Mouse (Mus musculus): ENCODE data around the gene Tssk1. TPM values are rescaled to one million over a fixed set of nuclear protein-coding genes. Genes with fewer than 3 reads are reported as not detected.

Gene Tssk1
- polyA plus RNA-seq, 1 experiment = not detected

GRCm38 (mm10) chr16:17871248-17871647, 22.8 kb upstream of the Tssk1 start:
- peaks cover 2% of the 10 kb centered on the region; the same call in 1 of the 2 replicates for H3K4me1 ChIP-seq (ENCODE audit: control insufficient read depth, insufficient read depth, low read length)
- TF ChIP-seq POLR2A (IDR thresholded peaks at IDR 0.05; ENCODE audit: low read depth, low read length) (no peak), CTCF (IDR thresholded peaks at IDR 0.05; ENCODE audit: borderline replicate concordance, insufficient read depth, low read length) (no peak)
- no peak overlapping the region for H3K4me3 ChIP-seq (ENCODE audit: insufficient read depth, low read length)
- no peak overlapping the region for H3K27ac ChIP-seq (ENCODE audit: insufficient read depth, low read length)

- TF ChIP-seq POLR2A (IDR thresholded peaks at IDR 0.05; ENCODE audit: low read depth, low read length) (no peak), CTCF (IDR thresholded peaks at IDR 0.05; ENCODE audit: borderline replicate concordance, insufficient read depth, low read length) (no peak)
- H3K27ac ChIP-seq (ENCODE audit: insufficient read depth, low read length) = no peak overlapping the region
- no peak overlapping the region for H3K4me3 ChIP-seq (ENCODE audit: insufficient read depth, low read length)
- H3K4me1 ChIP-seq (ENCODE audit: control insufficient read depth, insufficient read depth, low read length) = peaks cover 2% of the 10 kb centered on the region
Measured at GRCm38 (mm10) chr16:17872995-17873394, 21.0 kb upstream of the Tssk1 start.

- TF ChIP-seq CTCF (IDR thresholded peaks at IDR 0.05; ENCODE audit: borderline replicate concordance, insufficient read depth, low read length) (no peak), POLR2A (IDR thresholded peaks at IDR 0.05; ENCODE audit: low read depth, low read length) (no peak)
- no peak overlapping the region for H3K27ac ChIP-seq (ENCODE audit: insufficient read depth, low read length)
- H3K4me3 ChIP-seq (ENCODE audit: insufficient read depth, low read length) = no peak overlapping the region
- H3K4me1 ChIP-seq (ENCODE audit: control insufficient read depth, insufficient read depth, low read length) = peaks cover 2% of the 10 kb centered on the region
Measured at GRCm38 (mm10) chr16:17875174-17875573, 18.8 kb upstream of the Tssk1 start.

- Histone ChIP-seq H3K27ac (ENCODE audit: insufficient read depth, low read length) (no peak overlapping the region), H3K4me1 (ENCODE audit: control insufficient read depth, insufficient read depth, low read length) (peaks cover 2% of the 10 kb centered on the region), H3K4me3 (ENCODE audit: insufficient read depth, low read length) (no peak overlapping the region)
- TF ChIP-seq POLR2A (IDR thresholded peaks at IDR 0.05; ENCODE audit: low read depth, low read length) (no peak), CTCF (IDR thresholded peaks at IDR 0.05; ENCODE audit: borderline replicate concordance, insufficient read depth, low read length) (no peak)
Measured at GRCm38 (mm10) chr16:17876096-17876495, 17.9 kb upstream of the Tssk1 start.

- Histone ChIP-seq H3K4me1 (ENCODE audit: control insufficient read depth, insufficient read depth, low read length) (no peaks in the 10 kb centered on the region; the same call in none of the 2 replicates), H3K4me3 (ENCODE audit: insufficient read depth, low read length) (no peak overlapping the region), H3K27ac (ENCODE audit: insufficient read depth, low read length) (no peak overlapping the region)
- no peak for TF ChIP-seq POLR2A (IDR thresholded peaks at IDR 0.05; ENCODE audit: low read depth, low read length)
- no peak for TF ChIP-seq CTCF (IDR thresholded peaks at IDR 0.05; ENCODE audit: borderline replicate concordance, insufficient read depth, low read length)
Measured at GRCm38 (mm10) chr16:17879571-17879970, 14.5 kb upstream of the Tssk1 start.

GRCm38 (mm10) chr16:17882196-17882595, 11.8 kb upstream of the Tssk1 start:
- no peak for TF ChIP-seq POLR2A (IDR thresholded peaks at IDR 0.05; ENCODE audit: low read depth, low read length)
- TF ChIP-seq CTCF (IDR thresholded peaks at IDR 0.05; ENCODE audit: borderline replicate concordance, insufficient read depth, low read length) = no peak
- Histone ChIP-seq H3K4me1 (ENCODE audit: control insufficient read depth, insufficient read depth, low read length) (no peaks in the 10 kb centered on the region), H3K27ac (ENCODE audit: insufficient read depth, low read length) (no peak overlapping the region), H3K4me3 (ENCODE audit: insufficient read depth, low read length) (no peak overlapping the region)

- Histone ChIP-seq H3K4me1 (ENCODE audit: control insufficient read depth, insufficient read depth, low read length) (no peaks in the 10 kb centered on the region), H3K27ac (ENCODE audit: insufficient read depth, low read length) (no peak overlapping the region), H3K4me3 (ENCODE audit: insufficient read depth, low read length) (no peak overlapping the region)
- TF ChIP-seq CTCF (IDR thresholded peaks at IDR 0.05; ENCODE audit: borderline replicate concordance, insufficient read depth, low read length) (no peak), POLR2A (IDR thresholded peaks at IDR 0.05; ENCODE audit: low read depth, low read length) (no peak)
Measured at GRCm38 (mm10) chr16:17884116-17884515, 9.9 kb upstream of the Tssk1 start.

GRCm38 (mm10) chr16:17889689-17890341, 4.2 kb upstream of the Tssk1 start:
- TF ChIP-seq CTCF (IDR thresholded peaks at IDR 0.05; ENCODE audit: borderline replicate concordance, insufficient read depth, low read length) (no peak), POLR2A (IDR thresholded peaks at IDR 0.05; ENCODE audit: low read depth, low read length) (no peak)
- no peaks in the 10 kb centered on the region; the same call in 1 of the 2 replicates for H3K4me1 ChIP-seq (ENCODE audit: control insufficient read depth, insufficient read depth, low read length)
- 0 out of 2 replicates have a peak overlapping the region, but pooled peaks have one; percentile 81 for H3K4me3 ChIP-seq (ENCODE audit: insufficient read depth, low read length)
- no peak overlapping the region for H3K27ac ChIP-seq (ENCODE audit: insufficient read depth, low read length)

GRCm38 (mm10) chr16:17890342-17890727, 3.7 kb upstream of the Tssk1 start:
- no peaks in the 10 kb centered on the region; the same call in 1 of the 2 replicates for H3K4me1 ChIP-seq (ENCODE audit: control insufficient read depth, insufficient read depth, low read length)
- TF ChIP-seq CTCF (IDR thresholded peaks at IDR 0.05; ENCODE audit: borderline replicate concordance, insufficient read depth, low read length) (no peak), POLR2A (IDR thresholded peaks at IDR 0.05; ENCODE audit: low read depth, low read length) (no peak)
- no peak overlapping the region for H3K27ac ChIP-seq (ENCODE audit: insufficient read depth, low read length)
- H3K4me3 ChIP-seq (ENCODE audit: insufficient read depth, low read length) = peak overlapping the region; percentile 81

GRCm38 (mm10) chr16:17890917-17891566, 3.0 kb upstream of the Tssk1 start:
- TF ChIP-seq CTCF (IDR thresholded peaks at IDR 0.05; ENCODE audit: borderline replicate concordance, insufficient read depth, low read length) (no peak), POLR2A (IDR thresholded peaks at IDR 0.05; ENCODE audit: low read depth, low read length) (peak; percentile 51; the same call in 1 of the 2 replicates)

More at GRCm38 (mm10) chr16:17890917-17891566, 3.0 kb upstream of the Tssk1 start:
- Histone ChIP-seq H3K4me1 (ENCODE audit: control insufficient read depth, insufficient read depth, low read length) (no peaks in the 10 kb centered on the region; the same call in 1 of the 2 replicates), H3K27ac (ENCODE audit: insufficient read depth, low read length) (peak overlapping the region; percentile 57; the same call in 1 of the 2 replicates), H3K4me3 (ENCODE audit: insufficient read depth, low read length) (peak overlapping the region; percentile 81)

Measured in embryonic fibroblast, embryonic 13.5 days (primary cell).